Mouse (Mus musculus) heart, embryonic 10.5 days (tissue): ENCODE results near the gene Rrm1. TPM values are rescaled to one million over a fixed set of nuclear protein-coding genes. Genes with fewer than 3 reads are reported as not detected.
A peak's percentile ranks its signal among the peaks of the same experiment; 100 is the strongest.
"Not testable (repeated sequence)": the region's sequence is repeated elsewhere in the genome, so short reads cannot be mapped to it uniquely, and the experiment has no call there.

Source experiments
- DNase-seq: peaks from one replicate; pipeline ENCODE4 v3.0.0-alpha.2; 2017; ENCODE audit warnings: low spot score
- H3K27ac ChIP-seq: fragments of 300-500 bp; sonication (generic); 2 replicates; pipeline ENCODE4 v1.5.1; 2016; ENCODE audit warnings: mild to moderate bottlenecking
- H3K27me3 ChIP-seq: fragments of 300-500 bp; sonication (generic); 2 replicates; pipeline ENCODE4 v1.6.1; 2016; ENCODE audit warnings: mild to moderate bottlenecking; ENCODE audit not compliant: poor library complexity, insufficient read depth, severe bottlenecking
- H3K36me3 ChIP-seq: fragments of 300-500 bp; sonication (generic); 2 replicates; pipeline ENCODE4 v1.6.1; 2016; ENCODE audit warnings: mild to moderate bottlenecking, moderate library complexity
- H3K4me1 ChIP-seq: fragments of 300-500 bp; sonication (generic); 2 replicates; pipeline ENCODE4 v1.6.1; 2016; ENCODE audit warnings: mild to moderate bottlenecking
- H3K4me3 ChIP-seq: fragments of 300-500 bp; sonication (generic); 2 replicates; pipeline ENCODE4 v1.5.1; 2016; ENCODE audit warnings: mild to moderate bottlenecking, moderate library complexity
- H3K9me3 ChIP-seq: fragments of 300-500 bp; sonication (generic); 2 replicates; pipeline ENCODE4 v1.6.1; 2016; ENCODE audit warnings: mild to moderate bottlenecking, moderate library complexity
- WGBS: fragments of 180-500 bp; shearing (Covaris S2); methylation state at CpG from one replicate; pipeline ENCODE4 v1.1.7; 2016; 5-methylcytosine and 5-hydroxymethylcytosine counted together
- polyA plus RNA-seq: library from polyadenylated mRNA; unstranded; fragments of >200 nt; fragmentation: Nextera tagmentation; extraction: Ambion mirVana; gene quantifications from 2 replicates; pipeline ENCODE4 v1.2.1, GENCODE M21; 2016

Rrm1 gene
- polyA plus RNA-seq: 190 and 198 TPM in 2 replicates

- H3K4me1 ChIP-seq: peaks cover 13% of the 10 kb centered on the region
- H3K27me3 ChIP-seq: peaks cover 16% of the 10 kb centered on the region
- DNase-seq: peak; percentile 99
- peaks cover 30% of the 10 kb centered on the region for H3K36me3 ChIP-seq
- H3K9me3 ChIP-seq: no peaks in the 10 kb centered on the region
- under 1% methylated on average over 56 of the region's 56 CpGs for WGBS
- peak within 1 kb of the TSS; percentile 93 for H3K27ac ChIP-seq
- peak within 1 kb of the TSS; percentile 76 for H3K4me3 ChIP-seq
Observed at GRCm38 (mm10) chr7:102441657-102442391, at the start of gene Rrm1. TSS of gene Rrm1 (plus strand) at chr7:102441695.

GRCm38 (mm10) chr7:102393898-102394297 is 47.6 kb upstream of the Rrm1 start:
- no peaks in the 10 kb centered on the region for H3K27me3 ChIP-seq
- H3K27ac ChIP-seq: no peak overlapping the region
- WGBS: 82% methylated on average over 2 of the region's 2 CpGs
- H3K4me1 ChIP-seq: no peaks in the 10 kb centered on the region
- no peak for DNase-seq
- no peak overlapping the region for H3K4me3 ChIP-seq
- H3K36me3 ChIP-seq: no peaks in the 10 kb centered on the region
- H3K9me3 ChIP-seq: no peaks in the 10 kb centered on the region

- no peak for DNase-seq
- Histone ChIP-seq H3K9me3 (no peaks in the 10 kb centered on the region), H3K27ac (no peak overlapping the region), H3K27me3 (no peaks in the 10 kb centered on the region), H3K36me3 (no peaks in the 10 kb centered on the region), H3K4me3 (no peak overlapping the region), H3K4me1 (no peaks in the 10 kb centered on the region)
- WGBS: 77% methylated on average over 7 of the region's 7 CpGs
Observed at GRCm38 (mm10) chr7:102395894-102396293, 45.6 kb upstream of the Rrm1 start.

- Histone ChIP-seq H3K27me3 (no peaks in the 10 kb centered on the region), H3K9me3 (no peaks in the 10 kb centered on the region), H3K4me3 (no peak overlapping the region), H3K27ac (no peak overlapping the region), H3K36me3 (no peaks in the 10 kb centered on the region), H3K4me1 (no peaks in the 10 kb centered on the region)
- no peak for DNase-seq
- 92% methylated on average over 3 of the region's 3 CpGs for WGBS
Observed at GRCm38 (mm10) chr7:102396331-102396730, 45.2 kb upstream of the Rrm1 start.

- Histone ChIP-seq H3K4me3 (no peak overlapping the region), H3K27me3 (no peaks in the 10 kb centered on the region), H3K27ac (no peak overlapping the region), H3K4me1 (no peaks in the 10 kb centered on the region), H3K9me3 (no peaks in the 10 kb centered on the region), H3K36me3 (no peaks in the 10 kb centered on the region)
- WGBS: 79% methylated on average over 3 of the region's 3 CpGs
- DNase-seq: no peak
Observed at GRCm38 (mm10) chr7:102399180-102399731, 42.2 kb upstream of the Rrm1 start.

GRCm38 (mm10) chr7:102404118-102404517 is 37.4 kb upstream of the Rrm1 start:
- no peaks in the 10 kb centered on the region for H3K27me3 ChIP-seq
- no peak for DNase-seq
- WGBS: 75% methylated on average over 2 of the region's 2 CpGs

GRCm38 (mm10) chr7:102407440-102407839 is 34.1 kb upstream of the Rrm1 start:
- no peaks in the 10 kb centered on the region for H3K4me1 ChIP-seq
- no peaks in the 10 kb centered on the region for H3K9me3 ChIP-seq
- no peaks in the 10 kb centered on the region for H3K36me3 ChIP-seq
- H3K27ac ChIP-seq: no peak overlapping the region
- H3K27me3 ChIP-seq: no peaks in the 10 kb centered on the region
- H3K4me3 ChIP-seq: no peak overlapping the region
- no peak for DNase-seq

More at GRCm38 (mm10) chr7:102404118-102404517, 37.4 kb upstream of the Rrm1 start:
- Histone ChIP-seq H3K4me3 (no peak overlapping the region), H3K4me1 (no peaks in the 10 kb centered on the region), H3K9me3 (no peaks in the 10 kb centered on the region), H3K27ac (no peak overlapping the region), H3K36me3 (no peaks in the 10 kb centered on the region)

- not testable (repeated sequence) for DNase-seq, H3K27me3 ChIP-seq, H3K4me3 ChIP-seq, H3K27ac ChIP-seq, H3K9me3 ChIP-seq, H3K36me3 ChIP-seq, H3K4me1 ChIP-seq
- 90% methylated on average over 9 of the region's 9 CpGs for WGBS
Observed at GRCm38 (mm10) chr7:102415272-102415671, 26.2 kb upstream of the Rrm1 start.

- no peaks in the 10 kb centered on the region for H3K4me1 ChIP-seq
- DNase-seq: no peak
- H3K27ac ChIP-seq: no peak overlapping the region
- 53% methylated on average over 6 of the region's 6 CpGs for WGBS
- H3K9me3 ChIP-seq: no peaks in the 10 kb centered on the region
- H3K36me3 ChIP-seq: no peaks in the 10 kb centered on the region
- H3K27me3 ChIP-seq: no peaks in the 10 kb centered on the region
- no peak overlapping the region for H3K4me3 ChIP-seq
Observed at GRCm38 (mm10) chr7:102415841-102416240, 25.7 kb upstream of the Rrm1 start.

- no peaks in the 10 kb centered on the region for H3K36me3 ChIP-seq
- H3K4me3 ChIP-seq: no peak overlapping the region
- no peak overlapping the region for H3K27ac ChIP-seq
- no peak for DNase-seq
- H3K4me1 ChIP-seq: no peaks in the 10 kb centered on the region
- no peaks in the 10 kb centered on the region for H3K27me3 ChIP-seq
- WGBS: 7% methylated on average over 4 of the region's 4 CpGs
- no peaks in the 10 kb centered on the region for H3K9me3 ChIP-seq
Observed at GRCm38 (mm10) chr7:102417398-102417797, 24.1 kb upstream of the Rrm1 start.

GRCm38 (mm10) chr7:102422036-102422435 is 19.5 kb upstream of the Rrm1 start:
- no peaks in the 10 kb centered on the region for H3K9me3 ChIP-seq
- WGBS: 90% methylated on average over 2 of the region's 2 CpGs
- H3K4me1 ChIP-seq: no peaks in the 10 kb centered on the region
- no peaks in the 10 kb centered on the region for H3K36me3 ChIP-seq
- no peak overlapping the region for H3K27ac ChIP-seq
- no peaks in the 10 kb centered on the region for H3K27me3 ChIP-seq
- no peak for DNase-seq
- no peak overlapping the region for H3K4me3 ChIP-seq

- 63% methylated on average over 6 of the region's 6 CpGs for WGBS
- no peaks in the 10 kb centered on the region for H3K36me3 ChIP-seq
Observed at GRCm38 (mm10) chr7:102425933-102426685, 15.4 kb upstream of the Rrm1 start.

GRCm38 (mm10) chr7:102434344-102434743 is 7.2 kb upstream of the Rrm1 start:
- 0 out of 2 replicates have a peak, but pooled peaks cover 5% of the 10 kb centered on the region for H3K36me3 ChIP-seq
- no peak for DNase-seq
- WGBS: 72% methylated on average over 2 of the region's 2 CpGs
- H3K9me3 ChIP-seq: no peaks in the 10 kb centered on the region
- H3K4me1 ChIP-seq: no peaks in the 10 kb centered on the region
- H3K27me3 ChIP-seq: 0 out of 2 replicates have a peak, but pooled peaks cover 12% of the 10 kb centered on the region
- no peak overlapping the region for H3K4me3 ChIP-seq
- no peak overlapping the region for H3K27ac ChIP-seq

More at GRCm38 (mm10) chr7:102425933-102426685, 15.4 kb upstream of the Rrm1 start:
- no peak overlapping the region for H3K27ac ChIP-seq
- H3K4me1 ChIP-seq: no peaks in the 10 kb centered on the region
- H3K4me3 ChIP-seq: no peak overlapping the region
- H3K9me3 ChIP-seq: no peaks in the 10 kb centered on the region
- no peak for DNase-seq
- H3K27me3 ChIP-seq: no peaks in the 10 kb centered on the region
